Mouse (Mus musculus): ENCODE results near the gene Adamts9.

GRCm38 (mm10) chr6:92968216-92968615, 24.9 kb upstream of the Adamts9 start:
- TF ChIP-seq CTCF (IDR thresholded peaks at IDR 0.05; ENCODE audit: control insufficient read depth, insufficient read depth, low read length): no peak
- no peak for TF ChIP-seq POLR2A (IDR thresholded peaks at IDR 0.05; ENCODE audit: borderline replicate concordance, control insufficient read depth, low read depth, low read length)
